Mouse (Mus musculus) forebrain, embryonic 14.5 days (tissue): Measurements from ENCODE around the gene Mast4. TPM values are rescaled to one million over a fixed set of nuclear protein-coding genes. Genes with fewer than 3 reads are reported as not detected.

Source experiments
- ATAC-seq: fragments of 200-750 bp; cut with Nextera tagmentation; 2 replicates; pipeline ENCODE4 v1.8.0; 2017; ENCODE audit warnings: mild to moderate bottlenecking, moderate library complexity
- DNase-seq: peaks from one replicate; pipeline ENCODE4 v3.0.0-alpha.2; 2015; ENCODE audit warnings: low spot score
- H3K27ac ChIP-seq: fragments of 300-500 bp; sonication (generic); 2 replicates; pipeline ENCODE4 v1.5.1; 2014; ENCODE audit warnings: low read depth, mild to moderate bottlenecking, control low read depth, low read length, moderate library complexity
- H3K27me3 ChIP-seq: fragments of 300-500 bp; sonication (generic); replicated peaks from 2 replicates; pipeline ENCODE4 v1.6.1; 2014; ENCODE audit warnings: low read length, control low read depth, mixed read lengths; ENCODE audit not compliant: control insufficient read depth, insufficient read depth
- H3K36me3 ChIP-seq: fragments of 300-500 bp; sonication (generic); 2 replicates; pipeline ENCODE4 v1.6.1; 2014; ENCODE audit warnings: low read length, control low read depth; ENCODE audit not compliant: control insufficient read depth, insufficient read depth
- H3K4me1 ChIP-seq: fragments of 300-500 bp; sonication (generic); 2 replicates; pipeline ENCODE4 v1.6.1; 2014; ENCODE audit warnings: antibody characterized with exemption, low read length, control low read depth; ENCODE audit not compliant: control insufficient read depth, insufficient read depth
- H3K4me2 ChIP-seq: fragments of 300-500 bp; sonication (generic); 2 replicates; pipeline ENCODE4 v1.6.1; 2014; ENCODE audit warnings: mild to moderate bottlenecking, control low read depth, low read length
- H3K4me3 ChIP-seq: fragments of 300-500 bp; sonication (generic); 2 replicates; pipeline ENCODE4 v1.5.1; 2014; ENCODE audit warnings: low read depth, low read length, control low read depth
- H3K9ac ChIP-seq: fragments of 300-500 bp; sonication (generic); 2 replicates; pipeline ENCODE4 v1.6.1; 2014; ENCODE audit warnings: mild to moderate bottlenecking, low read length, control low read depth, moderate library complexity
- H3K9me3 ChIP-seq: fragments of 300-500 bp; sonication (generic); replicated peaks from 2 replicates; pipeline ENCODE4 v1.6.1; 2016; ENCODE audit warnings: low read length, control low read depth, mixed read lengths; ENCODE audit not compliant: control insufficient read depth
- WGBS: fragments of 180-500 bp; shearing (Covaris S2); extraction: QIAGEN DNeasy Blood & Tissue Kit; methylation state at CpG from one replicate; pipeline ENCODE4 v1.1.7; 2014; 5-methylcytosine and 5-hydroxymethylcytosine counted together
- polyA plus RNA-seq: library from polyadenylated mRNA; unstranded; fragments of >200 nt; fragmentation: Nextera tagmentation; extraction: Ambion mirVana; gene quantifications from 2 replicates; pipeline ENCODE4 v1.2.1, GENCODE M21; 2014

Mast4 gene
- polyA plus RNA-seq, 1 experiment from 2014 or later = 11.7 TPM

DNA sequence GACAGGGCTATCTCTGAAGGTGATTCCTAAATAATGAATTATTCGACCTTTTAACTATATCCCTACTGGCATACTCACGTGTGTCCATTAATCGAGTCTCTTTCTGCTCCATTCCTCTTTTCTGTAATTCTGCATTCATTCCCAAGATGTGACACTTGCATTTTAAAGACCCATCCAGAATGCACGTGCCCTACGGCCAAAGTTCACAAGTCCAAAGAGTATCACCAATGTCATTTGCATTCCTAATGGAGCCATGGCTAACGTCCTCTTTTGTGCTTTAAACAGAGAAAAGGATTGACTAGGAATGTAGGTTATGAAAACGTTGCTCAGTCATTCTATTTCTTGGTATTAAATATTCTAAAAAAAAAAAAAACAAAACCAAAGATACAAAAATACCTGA lies 157.4 kb downstream of the Mast4 start:
- H3K4me1 ChIP-seq = no peaks in the 10 kb centered on the region
- no peak overlapping the region for H3K4me3 ChIP-seq
- H3K4me2 ChIP-seq = no peak overlapping the region
- no peaks in the 10 kb centered on the region for H3K9me3 ChIP-seq
- 58% methylated on average over 7 of the region's 7 CpGs for WGBS
- H3K27ac ChIP-seq = no peak overlapping the region
- no peak overlapping the region for H3K9ac ChIP-seq
- ATAC-seq = no peak
- no peaks in the 10 kb centered on the region for H3K27me3 ChIP-seq
- H3K36me3 ChIP-seq = no peaks in the 10 kb centered on the region
- no peak for DNase-seq

DNA sequence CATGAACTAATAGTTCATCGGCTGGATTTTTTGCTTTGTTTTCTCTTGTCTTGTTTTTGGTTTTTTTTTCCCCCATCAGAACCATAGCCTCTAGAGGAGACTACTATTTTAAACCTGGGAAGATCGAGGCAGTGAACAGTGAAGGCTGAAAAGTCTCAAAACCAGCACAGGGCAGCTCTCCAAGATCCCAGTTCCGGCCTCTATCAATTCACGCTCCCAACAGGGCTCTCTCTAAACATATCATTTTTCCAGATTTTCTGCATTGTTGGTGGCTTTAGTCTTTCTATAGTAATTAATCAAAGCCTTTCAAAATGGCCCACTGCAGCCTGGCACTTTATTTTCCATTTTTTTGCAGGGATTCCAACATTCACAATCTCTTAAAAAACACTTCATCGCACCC lies 159.9 kb downstream of the Mast4 start:
- Histone ChIP-seq H3K27me3 (no peaks in the 10 kb centered on the region), H3K4me3 (no peak overlapping the region), H3K9me3 (no peaks in the 10 kb centered on the region), H3K4me1 (no peaks in the 10 kb centered on the region), H3K27ac (no peak overlapping the region), H3K9ac (no peak overlapping the region), H3K4me2 (no peak overlapping the region), H3K36me3 (no peaks in the 10 kb centered on the region)
- 78% methylated on average over 5 of the region's 5 CpGs for WGBS
- DNase-seq (no peak), ATAC-seq (no peak)

DNA sequence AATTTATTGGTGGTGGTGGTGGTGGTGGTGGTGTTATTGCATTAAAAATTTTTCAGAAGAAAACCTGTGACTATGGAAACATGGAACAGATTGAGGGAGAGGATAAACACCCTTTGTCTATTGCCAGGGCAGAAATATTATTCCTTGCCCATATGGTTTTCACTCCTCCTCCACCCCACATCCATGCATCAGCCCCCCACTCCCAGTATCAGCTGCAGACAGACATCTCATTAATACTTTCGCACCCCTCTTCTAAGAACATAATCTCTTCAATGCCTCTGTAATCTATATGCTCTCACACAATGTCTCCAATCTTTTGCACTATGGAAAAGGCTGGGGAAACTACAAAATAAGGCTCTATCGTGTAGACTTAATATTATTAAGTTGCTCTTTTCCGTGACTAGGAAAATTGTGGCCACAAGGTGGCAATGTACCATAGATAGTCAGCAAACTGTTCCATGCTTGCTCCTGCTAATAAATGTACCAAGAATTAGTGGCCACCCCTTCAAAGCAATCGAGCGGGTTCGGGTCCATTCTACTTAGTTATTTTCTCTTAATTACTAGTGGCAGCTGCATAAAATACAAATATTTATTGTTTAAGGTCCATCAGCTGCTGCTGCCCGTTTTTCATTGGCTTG lies 160.6 kb downstream of the Mast4 start:
- H3K4me3 ChIP-seq = no peak overlapping the region
- H3K27me3 ChIP-seq = no peaks in the 10 kb centered on the region
- no peak overlapping the region for H3K27ac ChIP-seq
- H3K9me3 ChIP-seq = no peaks in the 10 kb centered on the region
- no peak overlapping the region for H3K4me2 ChIP-seq
- WGBS = 15% methylated on average over 7 of the region's 7 CpGs
- DNase-seq (peak; percentile 92), ATAC-seq (peak; percentile 78)
- no peaks in the 10 kb centered on the region for H3K36me3 ChIP-seq
- H3K4me1 ChIP-seq = no peaks in the 10 kb centered on the region
- no peak overlapping the region for H3K9ac ChIP-seq

DNA sequence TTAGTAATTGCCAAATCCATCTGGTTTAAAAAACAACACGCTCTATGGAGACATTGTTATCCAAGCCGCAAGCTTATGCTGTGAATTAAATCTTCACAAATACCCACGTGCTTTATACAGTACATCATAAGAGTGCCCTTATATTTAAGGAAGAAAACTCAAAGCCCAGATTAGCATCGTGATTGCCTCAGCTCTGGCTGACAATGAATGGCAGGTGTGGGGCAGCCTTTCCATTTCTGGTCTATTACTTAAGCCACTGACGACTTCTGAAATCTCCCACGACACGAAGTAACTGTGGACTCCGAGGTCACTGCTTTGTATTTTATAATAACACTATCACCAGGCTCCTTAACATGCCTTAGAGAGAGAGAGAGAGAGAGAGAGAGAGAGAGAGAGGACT lies 182.4 kb downstream of the Mast4 start:
- H3K4me2 ChIP-seq = no peak overlapping the region
- no peak overlapping the region for H3K9ac ChIP-seq
- whole genome bisulfite sequencing = 79% methylated on average over 8 of the region's 8 CpGs

DNA sequence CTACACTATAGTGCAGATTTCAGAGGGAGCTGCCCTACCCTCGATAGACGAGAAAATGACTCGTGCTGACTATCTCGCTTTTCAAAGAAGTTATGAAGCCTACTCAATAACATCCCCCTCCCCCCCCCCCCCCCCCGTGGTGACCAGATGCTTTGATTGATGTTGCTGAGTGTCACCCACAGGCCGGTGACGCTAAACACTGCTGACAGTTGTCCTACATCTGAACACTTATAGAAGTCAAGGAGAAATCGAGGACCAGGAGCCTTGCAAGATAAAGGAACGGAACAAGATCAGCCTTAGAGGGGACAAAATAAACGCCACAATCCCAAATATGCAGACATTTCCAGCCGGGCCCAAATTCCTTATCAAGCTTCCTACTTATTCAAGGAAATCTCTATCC lies 183.1 kb downstream of the Mast4 start:
- no peak overlapping the region for H3K4me2 ChIP-seq

More for the DNA sequence above, 182.4 kb downstream of the Mast4 start:
- Histone ChIP-seq H3K27me3 (no peaks in the 10 kb centered on the region), H3K27ac (no peak overlapping the region), H3K4me3 (no peak overlapping the region), H3K4me1 (no peaks in the 10 kb centered on the region), H3K36me3 (no peaks in the 10 kb centered on the region), H3K9me3 (no peaks in the 10 kb centered on the region)
- ATAC-seq = no peak
- DNase-seq = no peak

DNA sequence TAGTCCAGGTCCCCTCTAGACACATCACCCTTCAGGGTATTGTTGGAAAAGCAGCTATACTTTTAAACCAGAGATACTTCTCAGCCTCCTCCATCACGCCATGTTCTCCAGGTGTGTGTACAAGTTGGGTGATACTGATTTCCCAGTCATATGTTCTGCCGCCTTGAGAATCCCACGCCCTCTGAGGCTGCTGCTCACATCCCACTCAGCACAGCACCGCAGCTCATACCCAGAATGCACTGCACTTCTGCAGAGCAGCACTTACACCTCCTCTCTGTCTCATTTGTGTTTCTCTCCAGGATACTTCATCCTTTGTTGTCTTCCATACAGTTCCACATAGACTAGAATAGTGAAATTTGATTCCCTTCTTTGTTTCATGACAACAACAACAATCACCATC lies 183.6 kb downstream of the Mast4 start:
- Histone ChIP-seq H3K9ac (no peak overlapping the region), H3K27me3 (no peaks in the 10 kb centered on the region), H3K9me3 (no peaks in the 10 kb centered on the region), H3K27ac (no peak overlapping the region), H3K4me2 (no peak overlapping the region), H3K4me3 (no peak overlapping the region), H3K4me1 (no peaks in the 10 kb centered on the region), H3K36me3 (no peaks in the 10 kb centered on the region)
- DNase-seq = no peak
- ATAC-seq = no peak
- WGBS = 80% methylated on average over 4 of the region's 4 CpGs

More for the DNA sequence above, 183.1 kb downstream of the Mast4 start:
- no peak overlapping the region for H3K9ac ChIP-seq
- no peak overlapping the region for H3K4me3 ChIP-seq
- H3K4me1 ChIP-seq = no peaks in the 10 kb centered on the region
- H3K9me3 ChIP-seq = no peaks in the 10 kb centered on the region
- no peaks in the 10 kb centered on the region for H3K27me3 ChIP-seq
- DNase-seq (no peak), ATAC-seq (no peak)
- 56% methylated on average over 11 of the region's 11 CpGs for WGBS
- no peak overlapping the region for H3K27ac ChIP-seq
- H3K36me3 ChIP-seq = no peaks in the 10 kb centered on the region

DNA sequence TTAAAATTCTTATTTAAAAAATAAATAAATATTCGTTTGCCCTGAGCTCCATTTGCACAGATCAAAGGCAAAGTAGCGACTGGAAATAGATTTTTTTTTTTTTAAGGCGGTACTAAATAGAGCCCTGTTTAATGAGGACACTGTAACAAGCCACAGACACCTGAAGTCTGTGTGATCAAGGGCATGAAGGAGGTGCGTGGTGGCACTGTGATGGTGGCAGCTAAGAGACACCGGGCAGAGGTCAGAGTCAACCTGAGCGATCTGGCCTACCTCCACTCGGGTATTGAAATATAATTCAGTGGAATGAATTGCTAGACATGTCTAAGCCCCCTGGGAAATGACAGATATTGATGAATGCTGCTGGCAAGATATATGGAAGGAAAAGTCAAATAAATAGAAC lies 184.9 kb downstream of the Mast4 start:
- ATAC-seq = no peak
- H3K9ac ChIP-seq = no peak overlapping the region

DNA sequence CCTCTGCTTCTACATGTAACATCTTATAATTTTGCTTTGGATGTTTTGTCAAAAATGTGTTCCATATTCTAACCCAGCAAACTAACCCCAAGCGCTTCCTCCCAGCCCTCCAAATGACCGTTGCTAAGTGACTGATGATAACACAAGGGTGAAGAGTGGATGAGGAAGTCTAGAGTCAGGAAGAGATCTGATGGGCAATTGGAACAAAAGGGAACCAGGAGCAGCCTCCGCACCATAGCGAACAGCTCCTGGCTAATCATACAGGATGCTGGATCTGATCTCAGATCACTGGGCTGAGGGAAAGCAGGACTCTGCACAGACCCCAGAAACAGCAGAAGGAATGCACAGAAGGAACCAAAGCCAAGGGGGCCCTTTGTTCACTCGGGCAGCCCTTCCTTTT lies 190.0 kb downstream of the Mast4 start:
- WGBS = 65% methylated on average over 5 of the region's 5 CpGs
- Histone ChIP-seq H3K9me3 (no peaks in the 10 kb centered on the region), H3K36me3 (no peaks in the 10 kb centered on the region), H3K4me2 (no peak overlapping the region), H3K27me3 (no peaks in the 10 kb centered on the region), H3K4me3 (no peak overlapping the region), H3K9ac (no peak overlapping the region; the same call in 1 of the 2 replicates), H3K27ac (no peak overlapping the region), H3K4me1 (no peaks in the 10 kb centered on the region)
- DNase-seq (no peak), ATAC-seq (no peak)

More for the DNA sequence above, 184.9 kb downstream of the Mast4 start:
- no peaks in the 10 kb centered on the region for H3K36me3 ChIP-seq
- H3K4me3 ChIP-seq = no peak overlapping the region
- no peaks in the 10 kb centered on the region for H3K27me3 ChIP-seq
- no peak overlapping the region for H3K4me2 ChIP-seq
- WGBS = 88% methylated on average over 7 of the region's 7 CpGs
- H3K4me1 ChIP-seq = no peaks in the 10 kb centered on the region
- H3K27ac ChIP-seq = no peak overlapping the region
- no peak for DNase-seq
- H3K9me3 ChIP-seq = no peaks in the 10 kb centered on the region

DNA sequence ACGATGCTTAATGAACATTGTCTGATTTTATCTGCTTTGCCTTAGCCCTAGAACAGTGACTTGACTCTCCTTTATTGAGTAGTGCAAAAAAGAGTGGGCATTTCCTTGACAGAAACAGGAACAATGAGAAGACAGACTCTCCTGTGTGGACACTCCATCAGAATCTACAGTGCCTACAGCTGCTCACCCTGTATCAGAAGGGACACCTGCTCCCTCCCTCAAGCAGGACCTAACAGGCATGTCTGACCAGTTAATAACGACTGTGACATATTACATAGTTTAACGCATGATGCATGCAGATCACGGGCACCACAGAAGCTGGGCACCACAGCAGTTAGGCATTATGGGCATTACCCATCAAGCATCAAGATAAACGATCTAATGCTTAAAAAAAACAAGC lies 193.0 kb downstream of the Mast4 start:
- Histone ChIP-seq H3K4me3 (no peak overlapping the region), H3K4me1 (no peaks in the 10 kb centered on the region), H3K4me2 (no peak overlapping the region)

More for the DNA sequence above, 193.0 kb downstream of the Mast4 start:
- H3K27me3 ChIP-seq = no peaks in the 10 kb centered on the region
- WGBS = 87% methylated on average over 5 of the region's 5 CpGs
- no peak overlapping the region for H3K9ac ChIP-seq
- no peaks in the 10 kb centered on the region for H3K36me3 ChIP-seq
- H3K9me3 ChIP-seq = no peaks in the 10 kb centered on the region
- no peak overlapping the region for H3K27ac ChIP-seq
- ATAC-seq = no peak
- no peak for DNase-seq
